Mouse (Mus musculus) MEL (cell line): Measurements from ENCODE around the gene Cpxm2. TPM values are rescaled to one million over a fixed set of nuclear protein-coding genes. Genes with fewer than 3 reads are reported as not detected.

Experiments used
- DNase-seq: peaks from one replicate; pipeline ENCODE4 v3.0.0; 2011; ENCODE audit warnings: low read depth, low spot score
- H3K27ac ChIP-seq: 2 replicates; pipeline ENCODE4 v1.5.1; 2012; ENCODE audit warnings: low read depth, mild to moderate bottlenecking, control low read depth, low read length, moderate library complexity; ENCODE audit not compliant: control insufficient read depth
- H3K27me3 ChIP-seq, 2 experiments: fragments of 150-350 bp in 1 of 2; sonication (generic) in 1 of 2; 2 replicates each; pipeline ENCODE4 v1.6.1; 2012; ENCODE audit warnings: low read length in 2 of 2, mild to moderate bottlenecking in 2 of 2, improper control_type of control experiment in 1 of 2, moderate library complexity in 1 of 2; ENCODE audit not compliant: insufficient read depth in 2 of 2, control insufficient read depth in 1 of 2
- H3K36me3 ChIP-seq, 2 experiments: 2 replicates each; pipeline ENCODE4 v1.6.1; 2012 to 2014; ENCODE audit warnings: low read length in 2 of 2, improper control_type of control experiment in 1 of 2, inconsistent platforms in 1 of 2, mild to moderate bottlenecking in 1 of 2; ENCODE audit not compliant: insufficient read depth in 2 of 2, control insufficient read depth in 1 of 2
- H3K4me1 ChIP-seq, 2 experiments: fragments of 150-350 bp in 1 of 2; sonication (generic) in 1 of 2; 2 replicates each; pipeline ENCODE4 v1.6.1; 2012; ENCODE audit warnings: low read length in 2 of 2, improper control_type of control experiment in 1 of 2, mild to moderate bottlenecking in 1 of 2; ENCODE audit not compliant: insufficient read depth in 2 of 2, control insufficient read depth in 1 of 2
- H3K4me3 ChIP-seq, 2 experiments: fragments of 150-350 bp in 1 of 2; sonication (generic) in 1 of 2; 2 replicates each; pipeline ENCODE4 v1.5.1; 2012; ENCODE audit warnings: low read depth in 2 of 2, low read length in 2 of 2, mild to moderate bottlenecking in 2 of 2, moderate library complexity in 2 of 2, control low read depth in 1 of 2, improper control_type of control experiment in 1 of 2; ENCODE audit not compliant: control insufficient read depth in 1 of 2, insufficient read depth in 1 of 2
- H3K79me2 ChIP-seq: 2 replicates; pipeline ENCODE4 v1.6.1; 2012; ENCODE audit warnings: mild to moderate bottlenecking, low read length, moderate library complexity; ENCODE audit not compliant: control insufficient read depth, poor library complexity, insufficient read depth
- H3K9ac ChIP-seq: 2 replicates; pipeline ENCODE4 v1.6.1; 2012; ENCODE audit warnings: low read depth, mild to moderate bottlenecking, control low read depth, low read length, moderate library complexity; ENCODE audit not compliant: control insufficient read depth, poor library complexity, severe bottlenecking
- H3K9me3 ChIP-seq: fragments of 150-350 bp; sonication (generic); replicated peaks from 2 replicates; pipeline ENCODE4 v1.6.1; 2012; ENCODE audit warnings: mild to moderate bottlenecking, low read length, improper control_type of control experiment, moderate library complexity; ENCODE audit not compliant: insufficient read depth
- BHLHE40 ChIP-seq: IDR thresholded peaks from 2 replicates; pipeline ENCODE4 v1.6.1; 2012; ENCODE audit warnings: low read depth, mild to moderate bottlenecking, inconsistent platforms, low read length, improper control_type of control experiment, borderline replicate concordance
- CHD2 ChIP-seq: IDR thresholded peaks from 2 replicates; pipeline ENCODE4 v1.6.1; 2011; ENCODE audit warnings: low read length, improper control_type of control experiment
- E2F4 ChIP-seq: IDR thresholded peaks from 2 replicates; pipeline ENCODE4 v1.6.1; 2011; ENCODE audit warnings: low read depth, low read length, improper control_type of control experiment, borderline replicate concordance
- ELF1 ChIP-seq: IDR thresholded peaks from 2 replicates; pipeline ENCODE4 v1.6.1; 2014; ENCODE audit warnings: low read depth, mild to moderate bottlenecking, inconsistent platforms, low read length, improper control_type of control experiment, moderate library complexity
- ETS1 ChIP-seq: IDR thresholded peaks from 2 replicates; pipeline ENCODE4 v1.6.1; 2012; ENCODE audit warnings: low read depth, mild to moderate bottlenecking, inconsistent platforms, low read length, improper control_type of control experiment, moderate library complexity
- GABPA ChIP-seq: IDR thresholded peaks from 2 replicates; pipeline ENCODE4 v1.6.1; 2012; ENCODE audit warnings: low read depth, mild to moderate bottlenecking, inconsistent platforms, low read length, improper control_type of control experiment, moderate library complexity
- HCFC1 ChIP-seq: IDR thresholded peaks from 2 replicates; pipeline ENCODE4 v1.6.1; 2012; ENCODE audit warnings: low read depth, mild to moderate bottlenecking, inconsistent platforms, low read length, improper control_type of control experiment, moderate library complexity
- KAT2A ChIP-seq: conservative IDR thresholded peaks from 2 replicates; pipeline ENCODE4 v1.6.1; 2012; ENCODE audit warnings: low read depth, low read length, improper control_type of control experiment, inconsistent platforms
- MAX ChIP-seq: IDR thresholded peaks from 2 replicates; pipeline ENCODE4 v1.6.1; 2011; ENCODE audit warnings: low read length, improper control_type of control experiment
- MAZ ChIP-seq: IDR thresholded peaks from 2 replicates; pipeline ENCODE4 v1.6.1; 2012; ENCODE audit warnings: low read depth, mild to moderate bottlenecking, inconsistent platforms, low read length, improper control_type of control experiment
- MYB ChIP-seq: IDR thresholded peaks from 2 replicates; pipeline ENCODE4 v1.6.1; 2011; ENCODE audit warnings: mild to moderate bottlenecking, low read depth, low read length, improper control_type of control experiment
- POLR2A ChIP-seq, 2 experiments: IDR thresholded peaks; 2 replicates each; pipeline ENCODE4 v1.6.1; 2011 to 2012; ENCODE audit warnings: low read length in 2 of 2, mild to moderate bottlenecking in 2 of 2, control low read depth in 1 of 2, improper control_type of control experiment in 1 of 2, low read depth in 1 of 2, moderate library complexity in 1 of 2; ENCODE audit not compliant: control insufficient read depth in 1 of 2, insufficient read depth in 1 of 2, poor library complexity in 1 of 2
- RCOR1 ChIP-seq: IDR thresholded peaks from 2 replicates; pipeline ENCODE4 v1.6.1; 2012; ENCODE audit warnings: low read depth, mild to moderate bottlenecking, inconsistent platforms, low read length, improper control_type of control experiment
- TBP ChIP-seq: IDR thresholded peaks from 2 replicates; pipeline ENCODE4 v1.8.0; 2011; ENCODE audit warnings: low read depth, low read length, improper control_type of control experiment
- TCF12 ChIP-seq: IDR thresholded peaks from 2 replicates; pipeline ENCODE4 v1.6.1; 2014; ENCODE audit warnings: low read depth, mild to moderate bottlenecking, inconsistent platforms, low read length, improper control_type of control experiment, moderate library complexity
- polyA plus RNA-seq, 2 experiments: library from polyadenylated mRNA; stranded (reverse) in 1 of 2; unstranded in 1 of 2; fragments of >175 nt in 1 of 2; fragments of >200 nt in 1 of 2; gene quantifications; 2 replicates each; pipeline versions ENCODE4 v1.2.1 to v1.2.4; 2012; ENCODE audit warnings: low replicate concordance in 2 of 2, low read depth in 1 of 2; ENCODE audit not compliant: insufficient read length in 2 of 2, insufficient read depth in 1 of 2, missing spikeins in 1 of 2
- total RNA-seq: library from RNA; depleted of rRNA; stranded (reverse); fragments of 300-350 nt; gene quantifications from 2 replicates; pipeline ENCODE4 v1.2.3, GENCODE M21; 2012

Gene Cpxm2
- total and polyA plus RNA-seq, 3 experiments: not detected

- H3K79me2 ChIP-seq: no peaks in the 10 kb centered on the region
- H3K4me1 ChIP-seq: no peaks in the 10 kb centered on the region
- no peak overlapping the region for H3K9ac ChIP-seq
- no peaks in the 10 kb centered on the region for H3K9me3 ChIP-seq
- H3K27ac ChIP-seq: no peak overlapping the region
- no peak for TF ChIP-seq TCF12
- TF ChIP-seq CHD2: no peak
- no peak for TF ChIP-seq KAT2A
- no peak for TF ChIP-seq HCFC1
- no peak for TF ChIP-seq E2F4
- no peak for TF ChIP-seq MAZ
- TF ChIP-seq, all 39 proteins: peak for 0
- no peak overlapping the region for H3K4me3 ChIP-seq
- no peaks in the 10 kb centered on the region for H3K27me3 ChIP-seq
- DNase-seq: no peak
- no peaks in the 10 kb centered on the region for H3K36me3 ChIP-seq
Measured at GRCm38 (mm10) chr7:132075825-132076224, 78.7 kb downstream of the Cpxm2 start.

GRCm38 (mm10) chr7:132074503-132074902, 80.0 kb downstream of the Cpxm2 start:
- Histone ChIP-seq H3K79me2 (no peaks in the 10 kb centered on the region), H3K4me3 (no peak overlapping the region), H3K27me3 (no peaks in the 10 kb centered on the region), H3K9ac (no peak overlapping the region), H3K9me3 (no peaks in the 10 kb centered on the region), H3K27ac (no peak overlapping the region), H3K36me3 (no peaks in the 10 kb centered on the region), H3K4me1 (no peaks in the 10 kb centered on the region)
- TF ChIP-seq POLR2A (IDR thresholded peaks at IDR 0.05; ENCODE audit: control insufficient read depth in 1 of 2, insufficient read depth in 1 of 2, low read depth in 1 of 2, low read length in 2 of 2, poor library complexity in 1 of 2): no peak
- TF ChIP-seq MAX: no peak
- TF ChIP-seq TBP: no peak
- DNase-seq: no peak

GRCm38 (mm10) chr7:132070877-132071625, 83.5 kb downstream of the Cpxm2 start:
- H3K36me3 ChIP-seq: no peaks in the 10 kb centered on the region
- no peak overlapping the region for H3K9ac ChIP-seq
- H3K9me3 ChIP-seq: no peaks in the 10 kb centered on the region
- no peak for DNase-seq
- H3K27me3 ChIP-seq: no peaks in the 10 kb centered on the region
- TF ChIP-seq ETS1 (no peak), MYB (no peak), RCOR1 (no peak), HCFC1 (no peak), GABPA (no peak), ELF1 (no peak), BHLHE40 (no peak)
- H3K4me3 ChIP-seq: no peak overlapping the region
- no peak overlapping the region for H3K27ac ChIP-seq
- no peaks in the 10 kb centered on the region for H3K79me2 ChIP-seq
- H3K4me1 ChIP-seq: no peaks in the 10 kb centered on the region
